Mouse (Mus musculus) testis, adult 2 months (tissue): ENCODE data around the gene Jup. TPM values are rescaled to one million over a fixed set of nuclear protein-coding genes. Genes with fewer than 3 reads are reported as not detected.

Source experiments
- H3K27ac ChIP-seq: fragments of 200-500 bp; 2 replicates; pipeline ENCODE4 v1.5.1; 2012; ENCODE audit warnings: low read depth, low read length; ENCODE audit not compliant: control insufficient read depth, insufficient read depth
- H3K27me3 ChIP-seq: fragments of 200-500 bp; 2 replicates; pipeline ENCODE4 v1.6.1; 2012; ENCODE audit warnings: mild to moderate bottlenecking, low read length, moderate library complexity; ENCODE audit not compliant: control insufficient read depth, insufficient read depth
- H3K36me3 ChIP-seq: fragments of 200-500 bp; 2 replicates; pipeline ENCODE4 v1.6.1; 2012; ENCODE audit warnings: mild to moderate bottlenecking, low read length; ENCODE audit not compliant: control insufficient read depth, insufficient read depth
- H3K4me1 ChIP-seq: fragments of 200-500 bp; 2 replicates; pipeline ENCODE4 v1.6.1; 2012; ENCODE audit warnings: low read length; ENCODE audit not compliant: control insufficient read depth, insufficient read depth
- H3K4me3 ChIP-seq: fragments of 200-500 bp; 2 replicates; pipeline ENCODE4 v1.5.1; 2012; ENCODE audit warnings: low read depth, mild to moderate bottlenecking, low read length, moderate library complexity, mixed read lengths; ENCODE audit not compliant: control insufficient read depth
- CTCF ChIP-seq: fragments of 200-500 bp; IDR thresholded peaks from 2 replicates; pipeline ENCODE4 v1.5.1; 2012; ENCODE audit warnings: low read depth, mild to moderate bottlenecking, inconsistent platforms, low read length, moderate library complexity; ENCODE audit not compliant: control insufficient read depth, insufficient read depth, insufficient replicate concordance
- POLR2A ChIP-seq: fragments of 200-500 bp; IDR thresholded peaks from 2 replicates; pipeline ENCODE4 v1.6.1; 2012; ENCODE audit warnings: low read depth, mild to moderate bottlenecking, inconsistent platforms, low read length, moderate library complexity; ENCODE audit not compliant: control insufficient read depth
- polyA plus RNA-seq: library from polyadenylated mRNA; depleted of rRNA; stranded (reverse); fragments of >200 nt; gene quantifications from 2 replicates; pipeline ENCODE4 v1.2.3, GENCODE M21; 2012

Jup gene
- polyA plus RNA-seq, 1 experiment: 103 TPM

GRCm38 (mm10) chr11:100387589-100388375, 9.8 kb downstream of the Jup start:
- TF ChIP-seq CTCF (no peak), POLR2A (no peak)
- Histone ChIP-seq H3K4me1 (peaks cover 12% of the 10 kb centered on the region), H3K27ac (no peak overlapping the region), H3K27me3 (no peaks in the 10 kb centered on the region), H3K36me3 (no peaks in the 10 kb centered on the region), H3K4me3 (no peak overlapping the region)

- Histone ChIP-seq H3K4me1 (peaks cover 12% of the 10 kb centered on the region), H3K27ac (no peak overlapping the region)
Observed at GRCm38 (mm10) chr11:100387111-100387510, 10.5 kb downstream of the Jup start.

GRCm38 (mm10) chr11:100386586-100386985, 11.0 kb downstream of the Jup start:
- H3K27me3 ChIP-seq: no peaks in the 10 kb centered on the region
- H3K4me1 ChIP-seq: peaks cover 12% of the 10 kb centered on the region
- no peaks in the 10 kb centered on the region for H3K36me3 ChIP-seq
- no peak for TF ChIP-seq CTCF
- TF ChIP-seq POLR2A: no peak
- H3K27ac ChIP-seq: no peak overlapping the region
- H3K4me3 ChIP-seq: no peak overlapping the region

More at GRCm38 (mm10) chr11:100387111-100387510, 10.5 kb downstream of the Jup start:
- no peaks in the 10 kb centered on the region for H3K36me3 ChIP-seq
- TF ChIP-seq POLR2A: no peak
- no peak for TF ChIP-seq CTCF
- no peak overlapping the region for H3K4me3 ChIP-seq
- H3K27me3 ChIP-seq: no peaks in the 10 kb centered on the region

- peaks cover 12% of the 10 kb centered on the region for H3K4me1 ChIP-seq
- H3K27ac ChIP-seq: no peak overlapping the region
- TF ChIP-seq CTCF (no peak), POLR2A (no peak)
- no peak overlapping the region for H3K4me3 ChIP-seq
- H3K27me3 ChIP-seq: no peaks in the 10 kb centered on the region
- H3K36me3 ChIP-seq: no peaks in the 10 kb centered on the region
Observed at GRCm38 (mm10) chr11:100385016-100385415, 12.5 kb downstream of the Jup start.

- H3K4me1 ChIP-seq: peaks cover 6% of the 10 kb centered on the region; the same call in 1 of the 2 replicates
- no peak for TF ChIP-seq POLR2A
- TF ChIP-seq CTCF: no peak
- H3K36me3 ChIP-seq: no peaks in the 10 kb centered on the region
- H3K27me3 ChIP-seq: no peaks in the 10 kb centered on the region
- H3K27ac ChIP-seq: no peak overlapping the region
- H3K4me3 ChIP-seq: no peak overlapping the region
Observed at GRCm38 (mm10) chr11:100382682-100383081, 14.9 kb downstream of the Jup start.

GRCm38 (mm10) chr11:100379311-100379710, 18.3 kb downstream of the Jup start:
- no peaks in the 10 kb centered on the region for H3K36me3 ChIP-seq
- H3K27me3 ChIP-seq: no peaks in the 10 kb centered on the region
- H3K27ac ChIP-seq: no peak overlapping the region
- H3K4me3 ChIP-seq: no peak overlapping the region
- H3K4me1 ChIP-seq: 0 out of 2 replicates have a peak, but pooled peaks cover 2% of the 10 kb centered on the region
- TF ChIP-seq CTCF: no peak
- TF ChIP-seq POLR2A: no peak

- Histone ChIP-seq H3K4me3 (no peak overlapping the region), H3K27ac (no peak overlapping the region), H3K36me3 (no peaks in the 10 kb centered on the region), H3K27me3 (no peaks in the 10 kb centered on the region), H3K4me1 (0 out of 2 replicates have a peak, but pooled peaks cover 2% of the 10 kb centered on the region)
- TF ChIP-seq CTCF (no peak), POLR2A (no peak)
Observed at GRCm38 (mm10) chr11:100378446-100378845, 19.1 kb downstream of the Jup start.

GRCm38 (mm10) chr11:100377989-100378388, 19.6 kb downstream of the Jup start:
- Histone ChIP-seq H3K27ac (no peak overlapping the region), H3K4me3 (no peak overlapping the region), H3K36me3 (no peaks in the 10 kb centered on the region), H3K27me3 (no peaks in the 10 kb centered on the region), H3K4me1 (0 out of 2 replicates have a peak, but pooled peaks cover 2% of the 10 kb centered on the region)
- TF ChIP-seq POLR2A: no peak
- no peak for TF ChIP-seq CTCF
